Mouse (Mus musculus) liver, embryonic 12.5 days (tissue): Measurements from ENCODE around the gene Nat8f5. TPM values are rescaled to one million over a fixed set of nuclear protein-coding genes. Genes with fewer than 3 reads are reported as not detected.

Experiments
- microRNA-seq: library from miRNA; unstranded; fragments of <30 nt; microRNA quantifications from one replicate; pipeline ENCODE4, GENCODE M21; 2017
- polyA plus RNA-seq: library from polyadenylated mRNA; unstranded; fragments of >200 nt; fragmentation: Nextera tagmentation; extraction: Ambion mirVana; gene quantifications from 2 replicates; pipeline ENCODE4 v1.2.1, GENCODE M21; 2016

The Nat8f5 gene
- polyA plus RNA-seq, 1 experiment from 2014 or later: not detected

Small RNAs within 50 kb of the gene (microRNA-seq; reads per million reads assigned to microRNA genes)
- gene Mir6375: not detected

Other genes starting within 250 kb of the Nat8f5 start
- 3.2 and 3.4 TPM in 2 replicates for gene Alms1, start 233.4 kb downstream of the Nat8f5 start, polyA plus RNA-seq
- not detected in 2 replicates for gene Nat8f7, start 107.8 kb downstream of the Nat8f5 start, polyA plus RNA-seq
- gene Nat8f3, start 55.2 kb downstream of the Nat8f5 start, polyA plus RNA-seq: not detected in 2 replicates
- not detected in 2 replicates for gene Nat8f6, start within 50 bp of the Nat8f5 start, polyA plus RNA-seq
- gene Nat8, start 11.1 kb upstream of the Nat8f5 start, polyA plus RNA-seq: not detected in 2 replicates
- gene Nat8f2, start 48.2 kb upstream of the Nat8f5 start, polyA plus RNA-seq: 0.04 TPM in 1 of 2 replicates, not detected in the other
- gene Nat8f4, start 83.9 kb upstream of the Nat8f5 start, polyA plus RNA-seq: 0.81 and 1.2 TPM in 2 replicates
- 29.6 and 31.1 TPM in 2 replicates for gene Tprkb, start 90.9 kb upstream of the Nat8f5 start, polyA plus RNA-seq
- 3.4 and 4.5 TPM in 2 replicates for gene Nat8f1, start 94.7 kb upstream of the Nat8f5 start, polyA plus RNA-seq
- gene Dusp11, start 140.7 kb upstream of the Nat8f5 start, polyA plus RNA-seq: 37.2 and 38.0 TPM in 2 replicates
- gene Figla, start 195.2 kb upstream of the Nat8f5 start, polyA plus RNA-seq: not detected in 2 replicates
- gene Add2, start 207.7 kb upstream of the Nat8f5 start, polyA plus RNA-seq: 96.9 and 97.2 TPM in 2 replicates